Mouse (Mus musculus) limb, embryonic 14.5 days (tissue): ENCODE data around the gene Hadhb. TPM values are rescaled to one million over a fixed set of nuclear protein-coding genes. Genes with fewer than 3 reads are reported as not detected.
"Not testable (repeated sequence)": the region's sequence is repeated elsewhere in the genome, so short reads cannot be mapped to it uniquely, and the experiment has no call there.

ENCODE experiments used
- ATAC-seq: fragments of 200-750 bp; cut with Nextera tagmentation; 2 replicates; pipeline ENCODE4 v1.8.0; 2017; ENCODE audit warnings: low read depth, moderate number of reproducible peaks, moderate TSS enrichment; ENCODE audit not compliant: low FRiP score
- DNase-seq: peaks from one replicate; pipeline ENCODE4 v3.0.0-alpha.2; 2015; ENCODE audit warnings: low spot score
- H3K27ac ChIP-seq: fragments of 300-500 bp; sonication (generic); replicated peaks from 2 replicates; pipeline ENCODE4 v1.5.1; 2014; ENCODE audit warnings: low read depth, mild to moderate bottlenecking, low read length, moderate library complexity, mixed read lengths
- H3K27me3 ChIP-seq: fragments of 300-500 bp; sonication (generic); 2 replicates; pipeline ENCODE4 v1.6.1; 2014; ENCODE audit warnings: low read length, mixed read lengths; ENCODE audit not compliant: control insufficient read depth, insufficient read depth
- H3K36me3 ChIP-seq: fragments of 300-500 bp; sonication (generic); 2 replicates; pipeline ENCODE4 v1.6.1; 2014; ENCODE audit warnings: mild to moderate bottlenecking, low read length, moderate library complexity, mixed read lengths; ENCODE audit not compliant: control insufficient read depth, insufficient read depth
- H3K4me1 ChIP-seq: fragments of 300-500 bp; sonication (generic); 2 replicates; pipeline ENCODE4 v1.6.1; 2014; ENCODE audit warnings: antibody characterized with exemption, low read length, mixed read lengths; ENCODE audit not compliant: control insufficient read depth, insufficient read depth
- H3K4me2 ChIP-seq: fragments of 300-500 bp; sonication (generic); replicated peaks from 2 replicates; pipeline ENCODE4 v1.6.1; 2014; ENCODE audit warnings: low read depth, mild to moderate bottlenecking, low read length, moderate library complexity; ENCODE audit not compliant: severe bottlenecking
- H3K4me3 ChIP-seq: fragments of 300-500 bp; sonication (generic); replicated peaks from 2 replicates; pipeline ENCODE4 v1.5.1; 2014; ENCODE audit warnings: low read length
- H3K9ac ChIP-seq: fragments of 300-500 bp; sonication (generic); 2 replicates; pipeline ENCODE4 v1.6.1; 2014; ENCODE audit warnings: mild to moderate bottlenecking, low read depth, low read length, moderate library complexity; ENCODE audit not compliant: severe bottlenecking
- H3K9me3 ChIP-seq: fragments of 300-500 bp; sonication (generic); 2 replicates; pipeline ENCODE4 v1.6.1; 2016; ENCODE audit warnings: low read length; ENCODE audit not compliant: control insufficient read depth
- POLR2A ChIP-seq: fragments of 200-500 bp; IDR thresholded peaks from 2 replicates; pipeline ENCODE4 v1.8.0; 2012; ENCODE audit warnings: inconsistent platforms, mild to moderate bottlenecking, moderate library complexity, borderline replicate concordance; ENCODE audit not compliant: insufficient read depth, insufficient read length; ENCODE audit errors: extremely low read depth
- WGBS: fragments of 180-500 bp; shearing (Covaris S2); extraction: QIAGEN DNeasy Blood & Tissue Kit; methylation state at CpG from one replicate; pipeline ENCODE4 v1.1.7; 2014; 5-methylcytosine and 5-hydroxymethylcytosine counted together
- polyA plus RNA-seq, 2 experiments: library from polyadenylated mRNA; depleted of rRNA in 1 of 2; stranded (reverse) in 1 of 2; unstranded in 1 of 2; fragments of >200 nt; fragmentation: Nextera tagmentation in 1 of 2; extraction: Ambion mirVana in 1 of 2; gene quantifications; 2 replicates each; pipeline versions ENCODE4 v1.2.1 to v1.2.3; 2012 to 2014

The Hadhb gene
- polyA plus RNA-seq, 2 experiments = 74.3 to 128 TPM

- no peak overlapping the region for H3K27ac ChIP-seq
- no peak overlapping the region for H3K9ac ChIP-seq
- H3K4me1 ChIP-seq = no peaks in the 10 kb centered on the region
- no peaks in the 10 kb centered on the region for H3K9me3 ChIP-seq
- TF ChIP-seq POLR2A = no peak
- ATAC-seq = no peak
- H3K36me3 ChIP-seq = no peaks in the 10 kb centered on the region
- DNase-seq = no peak
- no peak overlapping the region for H3K4me2 ChIP-seq
- H3K27me3 ChIP-seq = no peaks in the 10 kb centered on the region
- H3K4me3 ChIP-seq = no peak overlapping the region
- 38% methylated on average over 1 of the region's 1 CpGs for WGBS
Observed at GRCm38 (mm10) chr5:30204441-30204840, 49.4 kb downstream of the Hadhb start.

- H3K4me1 ChIP-seq = no peaks in the 10 kb centered on the region
- WGBS = 65% methylated on average over 3 of the region's 3 CpGs
- no peak for TF ChIP-seq POLR2A
Observed at GRCm38 (mm10) chr5:30205034-30205433, 50.0 kb downstream of the Hadhb start.

GRCm38 (mm10) chr5:30205493-30205892, 50.4 kb downstream of the Hadhb start, which contains the start of gene Adgrf3:
Adgrf3 (minus strand) TSS chr5:30205722.
- no peak within 1 kb of the TSS for H3K9ac ChIP-seq
- H3K4me3 ChIP-seq = no peak within 1 kb of the TSS
- H3K27me3 ChIP-seq = no peaks in the 10 kb centered on the region
- no peaks in the 10 kb centered on the region for H3K36me3 ChIP-seq
- TF ChIP-seq POLR2A = no peak
- H3K27ac ChIP-seq = no peak within 1 kb of the TSS
- H3K4me1 ChIP-seq = no peaks in the 10 kb centered on the region
- ATAC-seq = no peak
- no peak within 1 kb of the TSS for H3K4me2 ChIP-seq
- DNase-seq = no peak
- 12% methylated on average over 5 of the region's 5 CpGs for WGBS
- no peaks in the 10 kb centered on the region for H3K9me3 ChIP-seq

More at GRCm38 (mm10) chr5:30205034-30205433, 50.0 kb downstream of the Hadhb start:
- no peak overlapping the region for H3K9ac ChIP-seq
- H3K4me3 ChIP-seq = no peak overlapping the region
- H3K27me3 ChIP-seq = no peaks in the 10 kb centered on the region
- no peak overlapping the region for H3K4me2 ChIP-seq
- no peaks in the 10 kb centered on the region for H3K36me3 ChIP-seq
- H3K9me3 ChIP-seq = no peaks in the 10 kb centered on the region
- H3K27ac ChIP-seq = no peak overlapping the region
- ATAC-seq = no peak
- no peak for DNase-seq

GRCm38 (mm10) chr5:30207276-30207675, 52.2 kb downstream of the Hadhb start:
- Histone ChIP-seq H3K9ac (no peak overlapping the region), H3K9me3 (no peaks in the 10 kb centered on the region), H3K4me2 (no peak overlapping the region), H3K36me3 (no peaks in the 10 kb centered on the region), H3K27ac (no peak overlapping the region), H3K4me3 (no peak overlapping the region), H3K27me3 (no peaks in the 10 kb centered on the region), H3K4me1 (no peaks in the 10 kb centered on the region)
- 65% methylated on average over 6 of the region's 6 CpGs for WGBS
- ATAC-seq (no peak), DNase-seq (no peak)
- no peak for TF ChIP-seq POLR2A

- not testable (repeated sequence) for H3K36me3 ChIP-seq, H3K27me3 ChIP-seq, ATAC-seq, H3K4me3 ChIP-seq, H3K9ac ChIP-seq, H3K4me1 ChIP-seq, H3K27ac ChIP-seq, H3K9me3 ChIP-seq, H3K4me2 ChIP-seq, DNase-seq
- WGBS = 93% methylated on average over 5 of the region's 5 CpGs
Observed at GRCm38 (mm10) chr5:30210758-30211157, 55.7 kb downstream of the Hadhb start.

- H3K36me3 ChIP-seq = no peaks in the 10 kb centered on the region
- no peak overlapping the region for H3K27ac ChIP-seq
- 12% methylated on average over 4 of the region's 4 CpGs for WGBS
- no peak overlapping the region for H3K4me2 ChIP-seq
- DNase-seq = peak; percentile 65
- H3K27me3 ChIP-seq = no peaks in the 10 kb centered on the region
- no peak for TF ChIP-seq POLR2A
- no peaks in the 10 kb centered on the region for H3K4me1 ChIP-seq
- no peak overlapping the region for H3K4me3 ChIP-seq
- no peaks in the 10 kb centered on the region for H3K9me3 ChIP-seq
- H3K9ac ChIP-seq = no peak overlapping the region
- ATAC-seq = no peak
Observed at GRCm38 (mm10) chr5:30214889-30215288, 59.8 kb downstream of the Hadhb start.
